Mouse (Mus musculus): ENCODE data around the gene Gnas.

- TF ChIP-seq CTCF (IDR thresholded peaks at IDR 0.05; ENCODE audit: low read depth) (no peak), EP300 (IDR thresholded peaks at IDR 0.05; ENCODE audit: low read depth) (no peak)
These were observed 47.3 kb downstream of the Gnas start for GRCm38 (mm10) chr2:174331282-174332030.
